Mouse (Mus musculus) stomach, postnatal 0 days (tissue): ENCODE results near the gene Manf.

Source experiments
- CTCF ChIP-seq: IDR thresholded peaks from 2 replicates; pipeline ENCODE4 v1.5.1; 2016; ENCODE audit warnings: antibody characterized with exemption, low read depth, mild to moderate bottlenecking, moderate library complexity
- EP300 ChIP-seq: optimal IDR thresholded peaks from 2 replicates; pipeline ENCODE3; 2016; ENCODE audit warnings: antibody characterized with exemption

DNA sequence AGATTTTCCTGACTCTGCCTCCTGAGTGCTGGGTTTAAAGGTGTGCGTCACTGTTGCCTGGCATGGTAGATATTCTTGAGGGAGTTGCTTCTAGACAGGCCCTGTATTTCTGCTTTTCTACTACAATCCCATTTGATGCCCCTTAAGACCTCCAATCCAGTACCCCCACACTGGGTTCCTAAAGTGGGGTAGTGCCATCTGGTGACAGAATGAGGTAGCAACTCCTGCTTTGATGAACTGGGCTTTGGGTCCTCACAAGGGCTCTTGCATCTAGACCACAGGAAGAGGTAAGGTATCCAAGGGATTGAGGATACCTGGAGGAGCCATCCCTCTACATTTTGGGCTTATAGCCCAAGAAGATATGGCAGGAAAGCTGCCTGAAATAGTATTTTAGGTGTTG lies 72.6 kb downstream of the Manf start:
- peak; percentile 64 for TF ChIP-seq CTCF
- no peak for TF ChIP-seq EP300
